Mouse (Mus musculus) granulocyte monocyte progenitor cell, adult 5-6 weeks (primary cell): ENCODE data around the gene Cyfip2. TPM values are rescaled to one million over a fixed set of nuclear protein-coding genes. Genes with fewer than 3 reads are reported as not detected.
A peak's percentile ranks its signal among the peaks of the same experiment; 100 is the strongest.
"Not testable (repeated sequence)": the region's sequence is repeated elsewhere in the genome, so short reads cannot be mapped to it uniquely, and the experiment has no call there.

ENCODE experiments used
- ATAC-seq: replicated peaks from 2 replicates; pipeline ENCODE4 v1.8.0; 2016; ENCODE audit warnings: mild to moderate bottlenecking, moderate TSS enrichment, inconsistent platforms; ENCODE audit not compliant: poor library complexity, severe bottlenecking
- total RNA-seq, 2 experiments: library from RNA; stranded (forward) in 1 of 2; stranded (reverse) in 1 of 2; fragments of 200-712, 200-1000 nt in 1 of 2; fragments of >200 nt in 1 of 2; fragmentation: Nextera tagmentation in 1 of 2; gene quantifications; 2 replicates each; pipeline ENCODE4 v1.2.3; 2014 to 2017

The Cyfip2 gene
- total RNA-seq, 2 experiments from 2014 or later = 55.8 to 106 TPM

GRCm38 (mm10) chr11:46205639-46206409, 106.8 kb downstream of the Cyfip2 start:
- no peak for ATAC-seq

DNA sequence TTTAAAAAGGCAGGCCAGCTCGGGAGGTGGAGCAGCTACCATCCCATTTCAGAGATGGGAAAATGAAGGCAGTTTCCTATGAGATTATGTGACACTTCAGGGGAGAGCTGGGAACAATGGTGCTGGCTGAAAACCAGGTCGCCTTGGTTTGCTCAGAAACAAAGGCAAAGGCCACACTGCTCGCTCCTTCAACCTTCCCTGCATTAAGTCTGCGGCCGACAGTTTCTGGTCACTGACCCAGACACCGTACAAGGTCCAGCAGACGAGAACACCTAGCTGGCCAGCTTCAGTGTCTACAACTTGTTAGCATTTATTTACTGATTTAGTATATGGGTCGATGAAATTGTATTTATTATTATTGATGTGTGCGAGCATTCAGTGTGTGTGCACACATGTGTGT, 107.8 kb downstream of the Cyfip2 start:
- ATAC-seq = no peak

DNA sequence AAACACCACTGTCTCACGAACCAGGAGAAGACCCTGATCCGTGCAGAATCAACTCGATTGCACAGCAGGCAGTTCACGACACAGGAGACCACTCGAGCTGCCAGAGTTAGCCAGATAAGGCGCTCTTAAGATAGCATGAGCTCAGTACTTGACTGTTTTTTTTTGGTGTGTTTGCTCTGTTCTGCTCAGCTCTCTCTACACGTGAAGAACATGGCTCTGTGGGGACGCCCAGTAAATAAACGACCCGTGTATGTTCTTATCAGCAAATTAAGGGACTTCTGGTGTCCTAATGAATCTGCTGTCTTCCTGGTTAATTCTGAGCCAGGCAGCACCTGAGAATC, 110.1 kb downstream of the Cyfip2 start:
- ATAC-seq = no peak

DNA sequence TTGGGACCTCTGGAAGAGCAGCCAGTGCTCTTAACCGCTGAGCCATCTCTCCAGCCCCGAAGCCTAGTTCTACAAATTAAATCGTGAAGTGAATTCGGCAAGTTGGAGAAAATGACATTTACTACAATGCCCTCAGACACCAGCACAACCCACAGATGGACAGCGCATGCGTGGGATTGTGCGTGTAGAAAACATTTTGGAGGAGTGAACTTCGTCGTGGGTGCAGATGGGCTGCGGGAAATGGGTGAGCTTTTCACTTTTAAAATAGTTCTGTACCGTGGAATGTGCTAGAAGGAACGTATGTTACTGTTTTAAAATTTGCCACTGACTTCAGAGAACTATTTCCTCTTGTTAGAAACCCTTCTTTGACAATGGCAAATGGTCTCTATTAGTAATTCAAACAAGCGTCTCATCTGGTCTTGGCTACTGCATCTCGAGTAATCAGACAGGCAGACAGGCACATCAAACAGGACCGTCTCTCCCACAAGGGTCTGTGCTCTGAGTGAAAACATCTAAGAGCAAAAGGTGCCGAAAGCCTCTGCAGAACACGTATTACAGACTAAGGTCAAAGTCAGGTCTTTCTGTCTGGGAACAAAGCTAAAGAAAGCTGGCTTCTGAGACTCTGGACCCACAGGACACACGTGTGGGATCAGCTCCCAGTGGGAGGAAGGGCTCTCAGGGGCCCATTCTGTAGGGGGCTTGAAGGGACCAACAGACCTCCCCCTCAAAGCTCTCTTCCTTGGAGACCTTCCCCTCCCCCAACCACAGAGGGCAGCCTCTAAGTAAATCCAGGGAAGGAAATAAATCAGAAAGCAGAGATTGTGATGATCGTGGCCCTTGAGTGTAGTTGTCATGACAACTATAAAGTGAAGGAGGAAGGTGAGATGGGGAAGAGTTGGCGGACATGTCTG, 110.8 kb downstream of the Cyfip2 start:
- ATAC-seq = no peak

GRCm38 (mm10) chr11:46200664-46201063, 112.0 kb downstream of the Cyfip2 start:
- no peak for ATAC-seq

GRCm38 (mm10) chr11:46194175-46194574, 118.5 kb downstream of the Cyfip2 start:
- no peak for ATAC-seq

- no peak for ATAC-seq
These were observed 124.4 kb downstream of the Cyfip2 start for GRCm38 (mm10) chr11:46188283-46188682.

GRCm38 (mm10) chr11:46185486-46185885, 127.2 kb downstream of the Cyfip2 start:
- no peak for ATAC-seq

DNA sequence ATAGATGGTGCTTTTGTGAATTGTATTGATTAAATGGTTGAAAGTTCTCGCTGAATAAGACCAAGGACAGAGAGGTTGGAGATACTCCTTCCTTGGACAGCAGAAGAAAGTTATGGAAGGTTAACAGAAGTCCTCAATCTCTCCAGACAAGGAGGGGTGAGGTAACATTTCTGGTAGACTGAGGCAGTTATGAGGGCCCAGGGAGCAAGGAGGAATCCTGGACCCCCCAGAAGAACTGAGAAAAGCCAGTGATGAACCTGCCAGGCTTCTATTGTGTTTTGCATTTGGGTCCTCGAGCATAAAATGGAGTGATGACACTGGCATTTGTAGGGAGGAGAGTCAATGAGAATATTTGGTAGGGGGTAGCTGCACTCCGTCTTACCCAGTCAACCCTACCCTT, 127.7 kb downstream of the Cyfip2 start:
- ATAC-seq = no peak

DNA sequence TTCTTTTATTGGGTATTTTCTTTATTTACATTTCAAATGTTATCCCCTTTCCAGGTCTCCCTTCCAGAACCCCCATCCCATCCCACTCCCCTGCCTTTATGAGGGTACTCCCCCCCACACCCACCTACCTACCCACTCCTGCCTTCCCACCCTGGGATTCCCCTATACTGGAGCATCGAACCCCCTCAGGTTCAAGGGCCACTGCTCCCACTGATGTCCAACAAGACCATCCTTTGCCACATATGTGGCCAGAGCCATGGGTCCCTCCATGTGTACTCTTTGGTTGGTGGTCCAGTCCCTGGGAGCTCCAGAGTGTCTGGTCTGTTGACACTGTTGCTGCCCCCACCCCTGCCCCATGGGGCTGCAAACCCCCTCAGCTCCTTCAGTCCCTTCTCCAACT, 130.6 kb downstream of the Cyfip2 start:
- not testable (repeated sequence) for ATAC-seq

DNA sequence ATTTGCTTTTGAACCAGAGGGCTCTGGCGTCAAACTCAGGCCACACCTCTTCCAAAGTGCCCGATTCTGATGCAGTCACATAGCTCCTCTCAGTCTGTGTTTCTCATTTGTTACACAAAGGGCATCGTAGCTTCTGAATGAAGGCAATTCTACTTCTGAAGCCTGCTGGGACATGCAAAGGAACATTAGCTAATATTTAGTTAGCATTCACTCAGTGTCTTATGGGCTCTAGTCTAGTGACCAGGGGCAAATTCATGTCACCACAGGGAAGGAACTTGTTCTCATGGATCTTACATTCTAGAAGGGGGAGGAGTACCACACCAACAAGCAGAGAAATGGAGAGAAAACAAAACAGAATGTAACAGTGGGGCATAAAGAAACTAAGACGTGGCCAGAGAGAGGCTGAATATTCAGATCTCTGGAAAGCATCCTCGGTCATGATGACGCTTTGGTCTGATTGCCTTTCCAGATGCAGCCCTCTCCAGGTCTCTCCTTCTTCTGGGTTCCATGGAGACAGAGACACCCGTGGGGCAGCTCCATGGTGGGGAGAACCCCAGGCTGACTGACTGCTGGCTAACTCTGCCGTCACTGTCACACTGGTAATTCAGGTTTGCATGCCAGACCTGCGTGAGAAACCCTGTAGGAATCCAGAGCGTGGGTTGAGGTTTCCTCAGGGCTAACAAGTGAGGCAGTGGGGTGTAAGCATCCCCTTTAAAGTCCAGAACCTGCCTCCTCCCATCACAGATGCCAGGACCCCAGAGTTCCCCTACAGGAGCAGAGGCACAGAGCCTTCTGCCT, 135.2 kb downstream of the Cyfip2 start:
- ATAC-seq = no peak

GRCm38 (mm10) chr11:46176155-46176554, 136.5 kb downstream of the Cyfip2 start:
- no peak for ATAC-seq

- ATAC-seq = no peak
These were observed 140.5 kb downstream of the Cyfip2 start for GRCm38 (mm10) chr11:46172128-46172527.

DNA sequence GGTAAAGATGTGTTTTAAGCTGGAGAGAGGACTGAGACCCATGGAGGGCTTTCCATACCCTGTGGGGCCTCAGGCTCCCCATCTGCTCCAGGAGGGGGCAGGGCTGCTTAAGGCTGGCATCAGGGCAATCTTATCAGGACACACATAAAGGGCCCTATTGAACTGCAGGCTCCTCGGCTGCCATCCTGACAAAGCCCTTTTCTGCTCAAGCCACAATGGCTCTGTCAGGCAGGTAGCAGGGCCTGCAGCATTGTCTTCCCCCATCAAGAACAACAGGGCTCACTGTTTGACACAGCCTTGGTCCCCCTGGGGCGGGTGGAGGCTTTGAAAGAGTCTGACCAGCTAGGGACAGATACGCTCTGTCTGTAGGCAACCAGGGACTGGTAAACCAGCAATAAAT, 142.8 kb downstream of the Cyfip2 start:
- no peak for ATAC-seq

DNA sequence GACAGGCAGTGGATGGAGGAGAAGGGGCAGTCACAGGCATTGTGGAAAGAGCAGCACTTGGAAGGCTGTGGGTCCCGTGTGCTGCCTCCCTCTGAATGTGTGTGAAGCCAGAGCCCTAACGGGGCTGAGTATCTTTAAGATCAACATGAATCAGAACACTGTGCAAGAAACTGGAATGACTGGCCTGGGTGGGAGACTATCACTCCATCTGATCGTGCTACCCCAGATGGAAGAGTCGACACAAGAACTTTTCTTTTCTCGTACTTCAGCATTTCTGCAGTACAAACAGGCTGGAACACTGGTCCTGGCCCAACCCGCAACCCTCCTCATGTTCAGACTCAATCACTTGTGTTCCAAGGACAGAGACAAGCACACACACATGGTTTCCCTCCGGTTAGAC, 144.2 kb downstream of the Cyfip2 start:
- ATAC-seq = no peak

GRCm38 (mm10) chr11:46165866-46166585, 146.6 kb downstream of the Cyfip2 start, which contains the start of gene Nipal4:
Nipal4 (minus strand) TSS chr11:46166508.
- peak; percentile 55 for ATAC-seq

DNA sequence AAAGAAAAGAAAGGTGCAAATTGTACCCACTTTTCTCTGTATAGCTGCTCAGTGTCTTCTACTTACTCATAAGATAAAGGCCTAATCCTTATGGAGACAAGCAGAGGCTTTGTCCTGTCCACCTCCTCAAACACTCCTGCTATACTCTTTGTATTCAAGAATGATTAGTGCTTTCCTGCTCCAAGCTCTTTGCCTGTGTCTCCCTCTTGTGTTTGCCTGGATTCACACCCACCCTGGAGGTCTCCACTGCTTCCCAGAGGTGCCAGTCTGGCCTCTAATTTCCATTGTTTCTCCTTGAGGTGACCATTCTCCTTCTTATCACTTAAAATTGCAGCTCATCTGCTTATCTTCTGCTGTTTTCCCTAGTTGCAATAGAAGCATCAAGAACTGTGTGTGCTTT, 155.2 kb downstream of the Cyfip2 start:
- ATAC-seq = no peak

DNA sequence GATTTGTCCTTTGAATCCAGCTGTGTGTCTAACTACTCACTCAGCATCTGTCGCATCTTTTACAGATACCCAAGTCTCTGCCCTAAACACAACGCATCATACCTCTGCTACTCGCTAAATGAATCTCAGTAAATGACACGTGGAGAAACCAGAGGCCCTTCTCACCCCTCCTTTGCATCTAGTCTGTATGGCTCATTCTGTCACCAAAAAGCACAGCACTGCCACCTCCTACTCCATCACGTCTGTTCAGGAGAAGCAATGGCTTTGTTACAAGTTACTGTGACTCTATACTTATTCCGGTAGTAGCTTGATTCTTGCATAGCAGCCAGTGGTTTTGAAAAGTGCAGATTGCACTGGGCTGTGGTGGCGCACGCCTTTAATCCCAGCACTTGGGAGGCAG, 155.7 kb downstream of the Cyfip2 start:
- no peak for ATAC-seq

GRCm38 (mm10) chr11:46146619-46147018, 166.0 kb downstream of the Cyfip2 start:
- peak; percentile 57 for ATAC-seq
